Comparison of ENCODE assay signal across 8 mouse cellular contexts in the genomic region with DNA sequence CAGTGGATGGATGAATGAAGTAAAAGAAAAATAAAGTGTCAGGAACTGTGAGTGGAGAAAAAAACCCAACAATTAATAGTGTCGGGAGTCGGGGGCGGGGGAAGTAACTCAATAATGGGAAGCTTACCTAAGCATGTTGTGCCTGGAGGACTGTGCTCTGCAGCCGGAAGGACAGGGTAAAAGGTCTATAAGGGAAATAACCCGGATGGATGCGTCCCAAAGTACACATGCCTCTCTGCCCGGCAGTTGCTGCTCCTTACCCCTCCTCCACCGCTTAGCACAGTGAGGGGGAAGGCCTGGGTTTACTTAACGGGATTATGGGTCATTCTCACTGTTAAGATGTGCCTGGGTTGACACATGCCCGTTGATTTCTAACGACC. TPM values are rescaled to one million over a fixed set of nuclear protein-coding genes. Genes with fewer than 3 reads are reported as not detected.
A peak's percentile ranks its signal among the peaks of the same experiment; 100 is the strongest.
DNase-seq lines count a peak whose midpoint lies in the region; ATAC-seq and TF ChIP-seq lines count a peak whose summit lies in the region.

No protein-coding gene starts in this region.

- H3K27ac ChIP-seq in hindbrain, embryonic 16.5 days (ENCODE audit: low read depth, low read length): peak overlapping the region; percentile 73
- peak overlapping the region; percentile 88 for H3K27ac ChIP-seq in liver, adult 2 months (replicated peaks; ENCODE audit: insufficient read depth, low read depth, low read length)
- H3K27ac ChIP-seq in midbrain, embryonic 15.5 days: peak overlapping the region; percentile 79
- peak overlapping the region; percentile 79 for H3K27ac ChIP-seq in testis, adult 2 months (ENCODE audit: control insufficient read depth, insufficient read depth, low read depth, low read length)

- ATAC-seq in hindbrain, embryonic 16.5 days: peak; percentile 81
- ATAC-seq in midbrain, embryonic 15.5 days (replicated peaks): peak; percentile 85

- TF ChIP-seq CTCF in liver, adult 2 months (IDR thresholded peaks at IDR 0.05; ENCODE audit: low read depth, low read length): no peak
- TF ChIP-seq CTCF in testis, adult 2 months (IDR thresholded peaks at IDR 0.05; ENCODE audit: control insufficient read depth, insufficient read depth, insufficient replicate concordance, low read depth, low read length): no peak

- H3K4me1 ChIP-seq in hindbrain, embryonic 16.5 days (ENCODE audit: control insufficient read depth, insufficient read depth, low read depth, low read length): peaks cover 7% of the 10 kb centered on the region
- H3K4me1 ChIP-seq in liver, adult 2 months (ENCODE audit: control insufficient read depth, insufficient read depth, low read length): peaks cover 4% of the 10 kb centered on the region; the same call in 1 of the 2 replicates
- H3K4me1 ChIP-seq in midbrain, embryonic 15.5 days: peaks cover 10% of the 10 kb centered on the region
- H3K4me1 ChIP-seq in testis, adult 2 months (ENCODE audit: control insufficient read depth, insufficient read depth, low read length): peaks cover 5% of the 10 kb centered on the region

- H3K4me2 ChIP-seq in hindbrain, embryonic 16.5 days (ENCODE audit: low read length): peak overlapping the region; percentile 74
- peak overlapping the region; percentile 76 for H3K4me2 ChIP-seq in midbrain, embryonic 15.5 days

- 2% methylated on average over 11 of the region's 11 CpGs for whole genome bisulfite sequencing in hindbrain, embryonic 16.5 days
- WGBS in liver, adult 2 months: under 1% methylated on average over 11 of the region's 11 CpGs
- under 1% methylated on average over 11 of the region's 11 CpGs for WGBS in midbrain, embryonic 15.5 days

- H3K9ac ChIP-seq in hindbrain, embryonic 16.5 days (ENCODE audit: low read depth, low read length): peak overlapping the region; percentile 65
- peak overlapping the region; percentile 56 for H3K9ac ChIP-seq in liver, adult 2 months (ENCODE audit: low read depth, low read length)
- H3K9ac ChIP-seq in midbrain, embryonic 15.5 days: peak overlapping the region; percentile 49

- no peaks in the 10 kb centered on the region for H3K27me3 ChIP-seq in hindbrain, embryonic 16.5 days (replicated peaks; ENCODE audit: control insufficient read depth, insufficient read depth, low read length)
- no peaks in the 10 kb centered on the region for H3K27me3 ChIP-seq in liver, adult 2 months (ENCODE audit: control insufficient read depth, insufficient read depth, low read length)
- no peaks in the 10 kb centered on the region for H3K27me3 ChIP-seq in midbrain, embryonic 15.5 days (replicated peaks)
- no peaks in the 10 kb centered on the region for H3K27me3 ChIP-seq in testis, adult 2 months (ENCODE audit: control insufficient read depth, insufficient read depth, low read length)

- peak overlapping the region; percentile 49 for H3K4me3 ChIP-seq in hindbrain, embryonic 16.5 days (ENCODE audit: low read length)
- H3K4me3 ChIP-seq in liver, adult 2 months (ENCODE audit: insufficient read depth, low read depth, low read length): peak overlapping the region; percentile 50
- peak overlapping the region; percentile 50 for H3K4me3 ChIP-seq in midbrain, embryonic 15.5 days
- H3K4me3 ChIP-seq in testis, adult 2 months (ENCODE audit: control insufficient read depth, low read depth, low read length): peak overlapping the region; percentile 83

- H3K9me3 ChIP-seq in hindbrain, embryonic 16.5 days (ENCODE audit: control insufficient read depth, low read length): no peaks in the 10 kb centered on the region
- no peaks in the 10 kb centered on the region for H3K9me3 ChIP-seq in midbrain, embryonic 15.5 days

- H3K79me2 ChIP-seq in liver, adult 2 months (ENCODE audit: control insufficient read depth, insufficient read depth, low read length): no peaks in the 10 kb centered on the region

- H3K36me3 ChIP-seq in hindbrain, embryonic 16.5 days (ENCODE audit: control insufficient read depth, insufficient read depth, low read length): no peaks in the 10 kb centered on the region
- no peaks in the 10 kb centered on the region for H3K36me3 ChIP-seq in liver, adult 2 months (ENCODE audit: control insufficient read depth, insufficient read depth, low read length)
- no peaks in the 10 kb centered on the region for H3K36me3 ChIP-seq in midbrain, embryonic 15.5 days (replicated peaks)
- no peaks in the 10 kb centered on the region for H3K36me3 ChIP-seq in testis, adult 2 months (ENCODE audit: control insufficient read depth, insufficient read depth, low read length)

- TF ChIP-seq POLR2A in liver, adult 2 months (IDR thresholded peaks at IDR 0.05; ENCODE audit: extremely low read depth, insufficient read depth, low read length): no peak
- TF ChIP-seq POLR2A in testis, adult 2 months (IDR thresholded peaks at IDR 0.05; ENCODE audit: control insufficient read depth, low read depth, low read length): no peak

- DNase-seq in layer of hippocampus, adult 9-10 months (ENCODE audit: low spot score): peak; percentile 17
- DNase-seq in layer of hippocampus, postnatal 10 days (ENCODE audit: low spot score in 2 of 2): no peak
- peak; percentile 47 for DNase-seq in c-Kit-positive CD71-positive TER-119-negative erythroid progenitor cells, embryonic 14.5 days (ENCODE audit: low read depth)
- DNase-seq in forelimb bud, embryonic 11.5 days (ENCODE audit: low read depth, low spot score): peak; percentile 32
- DNase-seq in liver, adult 2 months (ENCODE audit: extremely low read depth, low read depth, low spot score): peak; percentile 95

RNA-seq across cellular contexts. Expression of a gene that starts 31.7 kb away (rescaled TPM):
- 100 to 1,000 TPM; 432 to 471 TPM for total RNA-seq in layer of hippocampus, postnatal 10 days (2021)
- 162 and 180 TPM in 2 replicates for polyA plus RNA-seq in hindbrain, embryonic 16.5 days (2015; fragmentation: Nextera tagmentation; extraction: Ambion mirVana)
- 137 and 162 TPM in 2 replicates for total RNA-seq in liver, adult 2 months (2014; rRNA removed)
- 32.6 and 33.0 TPM in 2 replicates for polyA plus RNA-seq in liver, adult 2 months (2012; rRNA removed)
- 255 and 278 TPM in 2 replicates for polyA plus RNA-seq in midbrain, embryonic 15.5 days (2015; fragmentation: Nextera tagmentation; extraction: Ambion mirVana)
- 137 and 147 TPM in 2 replicates for polyA plus RNA-seq in testis, adult 2 months (2012; rRNA removed)

RNA-seq across cellular contexts. Expression of a gene that starts 36.6 kb away (rescaled TPM):
- 10 to 100 TPM; 10.6 to 11.1 TPM for total RNA-seq in layer of hippocampus, postnatal 10 days (2021)
- 12.4 and 13.3 TPM in 2 replicates for polyA plus RNA-seq in hindbrain, embryonic 16.5 days (2015; fragmentation: Nextera tagmentation; extraction: Ambion mirVana)
- 2.0 and 2.2 TPM in 2 replicates for total RNA-seq in liver, adult 2 months (2014; rRNA removed)
- polyA plus RNA-seq in liver, adult 2 months (2012; rRNA removed): 0.29 and 0.46 TPM in 2 replicates
- polyA plus RNA-seq in midbrain, embryonic 15.5 days (2015; fragmentation: Nextera tagmentation; extraction: Ambion mirVana): 9.5 and 10.7 TPM in 2 replicates
- 10.1 and 15.2 TPM in 2 replicates for polyA plus RNA-seq in testis, adult 2 months (2012; rRNA removed)

RNA-seq across cellular contexts. Expression of a gene that starts 50.3 kb away (rescaled TPM):
- 10 to 100 TPM; 41.4 to 48.3 TPM for total RNA-seq in layer of hippocampus, postnatal 10 days (2021)
- 91.0 and 97.8 TPM in 2 replicates for polyA plus RNA-seq in hindbrain, embryonic 16.5 days (2015; fragmentation: Nextera tagmentation; extraction: Ambion mirVana)
- 25.2 and 29.3 TPM in 2 replicates for total RNA-seq in liver, adult 2 months (2014; rRNA removed)
- polyA plus RNA-seq in liver, adult 2 months (2012; rRNA removed): 12.8 and 19.6 TPM in 2 replicates
- 104 and 107 TPM in 2 replicates for polyA plus RNA-seq in midbrain, embryonic 15.5 days (2015; fragmentation: Nextera tagmentation; extraction: Ambion mirVana)
- polyA plus RNA-seq in testis, adult 2 months (2012; rRNA removed): 15.3 and 21.8 TPM in 2 replicates

Comparison
In these comparisons a context has a peak if more than half of its experiments do, and no peak if none do; other contexts are left out.
1. DNase-seq: peak in layer of hippocampus, adult 9-10 months (single experiment), c-Kit-positive CD71-positive TER-119-negative erythroid progenitor cells, embryonic 14.5 days (single experiment), forelimb bud, embryonic 11.5 days (single experiment) and liver, adult 2 months (single experiment); none in layer of hippocampus, postnatal 10 days (0 of 2).
2. Peak in every context shown above with its lines, with median percentiles within 50 percentile points of each other: H3K27ac ChIP-seq, H3K4me3 ChIP-seq and H3K9ac ChIP-seq.